Mouse (Mus musculus): ENCODE results near the gene Iqch. TPM values are rescaled to one million over a fixed set of nuclear protein-coding genes. Genes with fewer than 3 reads are reported as not detected.

Iqch gene
- polyA plus RNA-seq, 1 experiment: not detected

DNA sequence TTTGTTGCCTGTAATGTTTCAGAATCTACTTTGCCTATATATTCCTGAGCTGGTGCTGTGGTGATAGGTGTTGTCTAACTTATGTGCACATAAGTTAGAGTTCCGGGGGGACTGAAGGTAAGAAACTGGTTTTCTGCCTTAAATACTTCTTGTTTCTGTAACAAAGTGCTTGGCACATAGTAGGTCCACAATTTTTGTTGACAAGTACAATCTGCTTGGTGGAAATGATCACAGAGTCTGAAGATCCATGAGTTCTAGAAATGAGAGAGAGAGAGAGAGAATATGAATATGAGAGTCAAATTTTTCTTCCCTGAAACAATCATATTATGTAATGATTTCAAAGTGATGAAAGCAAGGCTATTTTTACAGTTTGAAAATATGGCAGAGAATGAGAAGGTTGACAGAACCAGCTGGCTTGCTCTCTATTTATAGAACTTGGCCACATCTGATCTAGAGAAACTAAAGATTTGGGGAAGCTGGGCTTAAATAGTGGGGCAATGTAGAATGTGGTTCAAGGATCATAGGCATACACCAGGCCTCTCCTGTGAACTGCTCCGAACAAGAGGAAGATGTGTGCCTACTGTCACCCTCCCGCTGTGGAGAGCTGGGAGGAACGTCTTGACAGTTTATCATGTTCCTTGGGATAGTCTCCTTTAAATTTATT is 39.8 kb upstream of the Iqch start:
- no peak for TF ChIP-seq POLR2A (IDR thresholded peaks at IDR 0.05; ENCODE audit: low read depth, low read length)
- TF ChIP-seq CTCF (IDR thresholded peaks at IDR 0.05; ENCODE audit: borderline replicate concordance, insufficient read depth, low read length): no peak
- H3K27ac ChIP-seq (ENCODE audit: insufficient read depth, low read length): no peak overlapping the region
- no peaks in the 10 kb centered on the region for H3K4me1 ChIP-seq (ENCODE audit: control insufficient read depth, insufficient read depth, low read length)
- no peak overlapping the region for H3K4me3 ChIP-seq (ENCODE audit: insufficient read depth, low read length)

DNA sequence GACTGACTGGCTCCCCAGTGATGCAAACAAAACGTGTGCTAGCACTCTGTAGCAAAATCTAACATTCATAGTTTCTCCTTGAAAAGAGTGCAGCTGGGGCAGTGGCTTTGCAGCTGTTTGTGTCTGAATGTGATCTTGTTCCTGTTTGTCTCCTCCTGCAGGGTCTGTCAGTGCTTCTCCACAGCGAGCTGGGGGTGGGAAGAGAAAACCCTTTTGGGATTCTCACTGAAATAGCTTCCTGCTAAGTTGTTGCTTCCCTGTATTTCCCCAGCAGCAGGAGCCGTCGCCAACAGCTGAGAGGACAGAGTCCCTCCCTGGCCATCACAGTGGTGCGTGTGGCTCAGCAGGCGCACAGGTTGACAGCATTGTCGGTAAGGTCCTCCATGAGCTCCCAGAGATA is 33.8 kb upstream of the Iqch start:
- no peak for TF ChIP-seq POLR2A (IDR thresholded peaks at IDR 0.05; ENCODE audit: low read depth, low read length)
- TF ChIP-seq CTCF (IDR thresholded peaks at IDR 0.05; ENCODE audit: borderline replicate concordance, insufficient read depth, low read length): no peak
- Histone ChIP-seq H3K4me1 (ENCODE audit: control insufficient read depth, insufficient read depth, low read length) (no peaks in the 10 kb centered on the region), H3K27ac (ENCODE audit: insufficient read depth, low read length) (no peak overlapping the region), H3K4me3 (ENCODE audit: insufficient read depth, low read length) (no peak overlapping the region)

DNA sequence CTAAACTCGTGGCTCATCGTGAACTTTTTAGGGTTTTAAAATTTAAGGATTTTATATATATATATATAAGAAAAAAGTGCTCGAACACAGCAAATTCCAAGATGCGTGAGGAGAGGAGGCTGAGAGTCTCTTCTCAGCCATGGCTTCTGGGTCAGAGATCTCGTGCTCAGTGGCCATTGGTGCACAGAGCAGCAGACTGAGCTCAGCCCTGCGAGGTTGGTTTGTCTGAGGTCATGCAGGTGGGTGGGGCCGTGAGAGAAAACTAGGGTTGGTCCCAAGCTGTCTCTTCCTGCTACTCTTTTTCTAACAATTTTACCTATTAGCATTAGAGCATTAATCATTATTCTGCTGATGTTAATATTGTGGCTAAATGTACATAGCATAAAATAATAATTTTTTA is 31.0 kb upstream of the Iqch start:
- no peak for TF ChIP-seq CTCF (IDR thresholded peaks at IDR 0.05; ENCODE audit: borderline replicate concordance, insufficient read depth, low read length)
- TF ChIP-seq POLR2A (IDR thresholded peaks at IDR 0.05; ENCODE audit: low read depth, low read length): no peak
- H3K4me1 ChIP-seq (ENCODE audit: control insufficient read depth, insufficient read depth, low read length): no peaks in the 10 kb centered on the region
- H3K27ac ChIP-seq (ENCODE audit: insufficient read depth, low read length): no peak overlapping the region
- no peak overlapping the region for H3K4me3 ChIP-seq (ENCODE audit: insufficient read depth, low read length)

DNA sequence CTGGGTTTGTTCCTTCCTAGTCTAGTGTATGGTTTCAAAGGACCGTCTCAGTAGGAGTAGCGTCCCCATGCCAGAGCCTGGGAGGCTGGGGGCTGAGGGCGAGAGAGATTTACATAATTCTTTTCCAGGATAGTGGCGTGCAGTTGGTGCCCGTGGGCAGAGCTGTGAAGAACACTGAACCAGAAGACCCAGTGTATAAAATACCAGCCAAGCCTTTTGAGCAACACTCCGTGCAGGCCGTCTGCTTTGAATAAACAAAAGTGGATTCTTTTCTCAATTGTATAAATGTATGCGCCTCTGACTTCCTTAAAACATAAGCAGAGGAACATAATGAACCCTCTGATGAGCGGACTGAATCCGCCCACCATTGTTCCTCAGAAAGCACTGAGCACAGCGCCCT is 30.6 kb upstream of the Iqch start:
- no peaks in the 10 kb centered on the region for H3K4me1 ChIP-seq (ENCODE audit: control insufficient read depth, insufficient read depth, low read length)
- H3K4me3 ChIP-seq (ENCODE audit: insufficient read depth, low read length): no peak overlapping the region
- H3K27ac ChIP-seq (ENCODE audit: insufficient read depth, low read length): no peak overlapping the region
- TF ChIP-seq POLR2A (IDR thresholded peaks at IDR 0.05; ENCODE audit: low read depth, low read length) (no peak), CTCF (IDR thresholded peaks at IDR 0.05; ENCODE audit: borderline replicate concordance, insufficient read depth, low read length) (no peak)

DNA sequence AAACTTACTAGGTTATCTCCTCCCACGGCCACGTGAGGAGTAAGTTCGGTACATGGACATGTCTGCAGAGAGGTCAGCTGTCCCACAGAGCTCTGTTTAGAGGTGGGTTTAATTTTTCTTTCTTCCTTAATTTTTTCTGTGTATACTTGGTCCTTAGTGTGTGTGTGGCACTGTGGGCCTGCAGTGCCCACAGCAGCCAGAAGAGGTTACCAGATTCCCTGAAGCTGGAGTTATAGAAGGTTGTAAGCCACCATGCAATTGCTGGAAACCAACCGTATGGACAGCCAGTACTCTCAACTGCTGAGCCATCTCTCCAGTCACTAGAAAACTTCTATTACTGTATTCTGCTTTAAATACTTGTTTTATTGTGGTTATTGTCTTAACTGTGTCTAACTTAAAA is 29.8 kb upstream of the Iqch start:
- Histone ChIP-seq H3K4me3 (ENCODE audit: insufficient read depth, low read length) (no peak overlapping the region), H3K4me1 (ENCODE audit: control insufficient read depth, insufficient read depth, low read length) (no peaks in the 10 kb centered on the region), H3K27ac (ENCODE audit: insufficient read depth, low read length) (no peak overlapping the region)
- TF ChIP-seq CTCF (IDR thresholded peaks at IDR 0.05; ENCODE audit: borderline replicate concordance, insufficient read depth, low read length) (no peak), POLR2A (IDR thresholded peaks at IDR 0.05; ENCODE audit: low read depth, low read length) (no peak)

DNA sequence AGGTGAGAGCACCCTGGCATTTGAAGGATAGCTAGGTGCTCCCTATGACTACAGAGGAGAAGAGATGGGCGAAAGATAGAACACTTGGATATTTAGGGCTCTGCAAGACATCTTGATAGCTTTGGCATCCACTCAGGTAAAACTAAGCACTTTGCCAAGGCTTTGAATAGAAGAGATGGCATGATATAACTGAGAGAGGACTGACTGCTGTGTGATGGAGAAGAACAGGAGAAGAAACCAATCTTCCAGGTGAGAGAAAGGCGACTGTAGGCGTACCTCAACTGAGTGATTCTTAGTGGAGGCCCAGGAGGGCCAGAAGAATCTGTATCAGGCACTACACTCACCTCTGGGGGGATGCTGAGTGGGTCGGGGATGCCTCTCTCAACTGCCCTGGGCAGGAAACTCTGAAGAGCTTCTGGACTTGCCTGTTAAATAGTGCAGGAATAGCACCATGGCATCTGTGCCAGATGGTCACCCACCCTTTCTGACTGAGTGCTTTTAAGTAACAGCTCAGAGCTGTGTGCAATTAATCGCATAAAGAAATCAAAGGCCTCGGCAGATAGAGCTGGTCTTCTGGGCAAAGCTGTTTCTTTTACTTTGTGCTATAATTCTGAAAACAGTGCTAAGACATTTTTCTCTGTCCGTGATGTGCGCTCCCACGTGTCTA is 22.9 kb upstream of the Iqch start:
- no peak for TF ChIP-seq POLR2A (IDR thresholded peaks at IDR 0.05; ENCODE audit: low read depth, low read length)
- TF ChIP-seq CTCF (IDR thresholded peaks at IDR 0.05; ENCODE audit: borderline replicate concordance, insufficient read depth, low read length): no peak
- Histone ChIP-seq H3K4me1 (ENCODE audit: control insufficient read depth, insufficient read depth, low read length) (no peaks in the 10 kb centered on the region), H3K4me3 (ENCODE audit: insufficient read depth, low read length) (no peak overlapping the region), H3K27ac (ENCODE audit: insufficient read depth, low read length) (no peak overlapping the region)

DNA sequence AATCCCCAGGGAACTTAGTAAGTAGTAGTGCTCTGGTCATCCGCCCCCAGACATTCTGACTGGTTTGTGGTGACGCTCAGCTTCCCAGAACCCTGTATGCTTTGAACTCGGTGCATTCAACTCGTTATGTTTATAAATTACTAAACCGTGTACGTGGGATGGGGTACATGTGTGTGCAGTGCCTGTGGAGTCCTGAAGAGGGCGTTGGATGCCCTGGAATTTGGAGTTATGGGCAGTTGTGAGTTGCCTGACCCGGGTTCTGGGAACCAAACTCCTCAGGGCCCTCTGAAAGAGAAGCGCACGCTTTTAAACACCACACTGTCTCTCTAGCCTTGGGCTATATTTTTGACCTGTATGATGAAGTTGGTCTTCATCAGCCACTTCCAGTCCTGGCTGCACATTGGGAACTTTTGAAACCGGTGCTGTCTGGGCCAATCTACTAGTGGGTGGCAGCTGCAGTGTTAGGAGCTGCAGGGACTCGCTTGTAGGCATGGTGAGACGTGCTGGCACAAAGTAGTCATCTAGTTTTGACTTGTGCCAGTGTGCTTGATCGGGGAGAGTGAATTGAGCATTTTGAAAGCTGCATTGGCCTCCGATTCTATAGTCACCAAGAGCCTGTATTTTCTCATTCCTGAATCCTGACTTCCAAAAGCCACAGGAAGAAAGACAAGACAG is 21.7 kb upstream of the Iqch start:
- TF ChIP-seq CTCF (IDR thresholded peaks at IDR 0.05; ENCODE audit: borderline replicate concordance, insufficient read depth, low read length): no peak
- no peak for TF ChIP-seq POLR2A (IDR thresholded peaks at IDR 0.05; ENCODE audit: low read depth, low read length)
- Histone ChIP-seq H3K4me1 (ENCODE audit: control insufficient read depth, insufficient read depth, low read length) (no peaks in the 10 kb centered on the region), H3K27ac (ENCODE audit: insufficient read depth, low read length) (no peak overlapping the region), H3K4me3 (ENCODE audit: insufficient read depth, low read length) (no peak overlapping the region)

DNA sequence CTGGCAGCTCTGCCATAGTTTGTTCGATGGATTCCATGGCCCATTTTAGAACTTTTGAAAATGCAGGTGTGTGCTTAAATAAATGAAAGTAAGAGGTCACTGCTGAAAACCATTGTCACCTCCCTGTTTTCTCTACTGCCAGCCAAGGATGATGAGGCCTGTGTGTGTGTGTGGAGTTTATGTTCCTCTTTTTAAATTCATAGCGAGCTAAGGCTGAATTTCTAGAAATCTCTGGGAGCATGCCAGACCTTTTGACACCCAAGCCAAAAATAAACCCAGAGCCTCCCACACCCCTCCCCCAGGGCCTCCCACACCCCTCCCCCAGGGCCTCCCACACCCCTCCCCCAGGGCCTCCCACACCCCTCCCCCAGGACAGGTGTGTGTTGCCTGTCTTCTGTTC is 15.7 kb upstream of the Iqch start:
- Histone ChIP-seq H3K4me3 (ENCODE audit: insufficient read depth, low read length) (no peak overlapping the region), H3K27ac (ENCODE audit: insufficient read depth, low read length) (no peak overlapping the region), H3K4me1 (ENCODE audit: control insufficient read depth, insufficient read depth, low read length) (peaks cover 5% of the 10 kb centered on the region; the same call in 1 of the 2 replicates)
- TF ChIP-seq CTCF (IDR thresholded peaks at IDR 0.05; ENCODE audit: borderline replicate concordance, insufficient read depth, low read length) (no peak), POLR2A (IDR thresholded peaks at IDR 0.05; ENCODE audit: low read depth, low read length) (no peak)

DNA sequence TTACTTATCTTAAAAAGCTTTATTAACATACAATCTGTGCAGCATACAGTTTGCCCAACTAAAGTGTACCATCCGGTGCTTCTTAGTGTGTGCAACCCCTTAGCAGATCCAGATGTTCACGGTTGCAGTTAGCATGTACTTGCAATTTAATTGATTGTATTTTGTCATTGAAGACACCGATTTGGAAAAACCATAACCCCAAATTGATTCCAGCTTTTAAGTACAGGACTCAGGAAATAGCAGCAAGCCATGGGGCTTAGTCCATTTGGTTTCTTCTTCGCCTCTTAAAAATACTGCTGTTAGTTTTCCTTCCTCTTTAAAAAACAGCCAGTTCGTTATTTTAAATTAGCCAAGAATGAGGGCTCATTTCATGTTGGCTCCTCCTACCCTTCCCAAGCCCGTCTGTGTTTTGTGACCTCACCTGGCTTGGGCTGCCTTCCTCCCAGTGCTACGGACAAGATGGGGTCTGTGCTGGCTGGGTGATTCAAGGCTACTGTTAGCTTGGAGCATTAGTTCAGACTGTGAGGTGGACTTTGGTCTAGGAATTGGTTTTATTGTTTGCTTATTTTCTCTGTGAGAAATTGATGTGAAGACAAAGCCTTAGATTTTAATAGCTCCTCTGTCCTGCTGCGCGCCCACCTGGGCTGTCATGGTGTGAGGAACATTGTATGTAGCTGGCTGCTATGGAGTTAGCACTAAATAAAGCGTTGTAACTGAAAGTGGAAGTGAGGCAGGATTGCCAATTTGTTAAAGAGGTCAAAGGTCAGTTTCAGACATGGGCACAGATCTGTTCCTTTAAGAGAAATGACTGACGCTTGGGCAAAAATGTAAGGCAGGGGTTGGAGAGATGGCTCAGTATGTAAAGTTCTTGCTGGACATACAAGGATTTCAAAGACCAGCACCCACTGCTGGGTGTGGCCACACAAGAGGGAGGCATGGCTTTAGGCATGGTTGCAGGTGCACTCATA is 12.0 kb upstream of the Iqch start:
- no peak overlapping the region for H3K27ac ChIP-seq (ENCODE audit: insufficient read depth, low read length)
- TF ChIP-seq CTCF (IDR thresholded peaks at IDR 0.05; ENCODE audit: borderline replicate concordance, insufficient read depth, low read length) (no peak), POLR2A (IDR thresholded peaks at IDR 0.05; ENCODE audit: low read depth, low read length) (no peak)
- peaks cover 14% of the 10 kb centered on the region for H3K4me1 ChIP-seq (ENCODE audit: control insufficient read depth, insufficient read depth, low read length)
- no peak overlapping the region for H3K4me3 ChIP-seq (ENCODE audit: insufficient read depth, low read length)
